Mouse (Mus musculus): ENCODE measurements at regions not wholly inside any gene's neighbourhood (a gene's known extent, or its start where the extent isn't known, plus 50 kb on each side); places are given as distances from the start of the nearest gene placed in this dataset.

DNA sequence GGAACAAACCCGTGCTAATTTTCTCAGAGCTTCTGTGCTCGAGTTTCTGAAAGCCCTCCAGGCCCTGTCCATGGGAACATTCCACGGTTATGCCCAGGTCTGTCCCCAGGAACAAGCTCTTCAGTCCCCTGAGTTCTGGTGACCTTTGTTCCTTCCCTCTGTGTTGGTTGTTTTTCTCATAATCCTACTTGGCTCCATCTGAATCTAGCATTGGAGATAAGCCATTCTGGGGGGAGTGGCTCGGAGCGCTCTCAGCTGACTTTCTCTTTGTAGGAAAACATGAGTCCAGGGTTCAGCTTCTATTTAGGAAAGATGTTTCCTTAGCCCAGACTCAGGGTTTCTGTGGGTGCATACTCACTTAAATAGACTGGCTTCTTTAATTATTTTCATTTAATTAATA is 58.7 kb upstream of the Pde3a start:
- TF ChIP-seq CTCF (IDR thresholded peaks at IDR 0.05 in 2 of 3, conservative IDR thresholded peaks at IDR 0.05 in 1 of 3; ENCODE audit: control insufficient read depth in 1 of 3, insufficient read depth in 1 of 3, low read depth in 2 of 3, low read length in 3 of 3, poor library complexity in 1 of 3, severe bottlenecking in 1 of 3) (no peak), KAT2A (conservative IDR thresholded peaks at IDR 0.05; ENCODE audit: low read depth, low read length) (no peak)

Measured in MEL (cell line).